Mouse (Mus musculus) liver, postnatal 0 days (tissue): ENCODE measurements around the gene Specc1.

ENCODE experiments used
- CTCF ChIP-seq: sonication (generic); IDR thresholded peaks from 2 replicates; pipeline ENCODE4 v1.5.1; 2016; ENCODE audit warnings: antibody characterized with exemption, low read depth
- EP300 ChIP-seq: IDR thresholded peaks from 2 replicates; pipeline ENCODE4 v1.6.1; 2016; ENCODE audit warnings: antibody characterized with exemption, low read depth, mild to moderate bottlenecking

DNA sequence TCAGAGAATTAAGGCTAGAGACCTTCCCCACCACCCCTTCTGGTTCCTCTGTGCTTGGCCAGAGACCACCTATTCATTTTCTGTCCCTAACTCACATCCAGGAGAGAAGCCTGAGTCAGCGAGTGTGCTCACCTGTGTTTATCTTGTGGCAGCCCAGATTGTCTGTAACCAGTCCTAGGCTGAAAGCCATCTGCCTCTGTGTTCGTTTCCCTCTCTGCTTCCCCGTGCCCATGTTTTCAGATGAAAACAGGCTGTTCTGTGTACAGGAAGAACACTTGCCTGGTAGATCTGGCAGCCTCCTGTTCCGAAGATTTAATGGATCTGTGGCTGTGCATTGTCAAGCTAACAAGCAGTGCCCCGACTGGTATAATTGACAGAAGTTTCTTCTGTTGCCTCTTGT lies 68.4 kb downstream of the Specc1 start:
- TF ChIP-seq CTCF: no peak
- TF ChIP-seq EP300: no peak
